Mouse (Mus musculus) liver, embryonic 12.5 days (tissue): ENCODE results near the gene Cdnf. TPM values are rescaled to one million over a fixed set of nuclear protein-coding genes. Genes with fewer than 3 reads are reported as not detected.
A peak's percentile ranks its signal among the peaks of the same experiment; 100 is the strongest.

ENCODE experiments used
- ATAC-seq: fragments of 200-750 bp; cut with Nextera tagmentation; 2 replicates; pipeline ENCODE4 v1.8.0; 2017; ENCODE audit warnings: moderate number of reproducible peaks, mild to moderate bottlenecking, moderate library complexity
- H3K27ac ChIP-seq: fragments of 300-500 bp; sonication (generic); 2 replicates; pipeline ENCODE4 v1.5.1; 2016; ENCODE audit warnings: mild to moderate bottlenecking
- H3K27me3 ChIP-seq: fragments of 300-500 bp; sonication (generic); replicated peaks from 2 replicates; pipeline ENCODE4 v1.6.1; 2016; ENCODE audit warnings: mild to moderate bottlenecking, moderate library complexity
- H3K36me3 ChIP-seq: fragments of 300-500 bp; sonication (generic); 2 replicates; pipeline ENCODE4 v1.6.1; 2016; ENCODE audit warnings: mild to moderate bottlenecking, moderate library complexity
- H3K4me1 ChIP-seq: fragments of 300-500 bp; sonication (generic); 2 replicates; pipeline ENCODE4 v1.6.1; 2016
- H3K4me2 ChIP-seq: fragments of 300-500 bp; sonication (generic); 2 replicates; pipeline ENCODE4 v1.6.1; 2016; ENCODE audit warnings: mild to moderate bottlenecking, moderate library complexity
- H3K4me3 ChIP-seq: fragments of 300-500 bp; sonication (generic); 2 replicates; pipeline ENCODE4 v1.5.1; 2016; ENCODE audit warnings: mild to moderate bottlenecking, moderate library complexity
- H3K9ac ChIP-seq: fragments of 300-500 bp; sonication (generic); 2 replicates; pipeline ENCODE4 v1.6.1; 2016; ENCODE audit warnings: mild to moderate bottlenecking, moderate library complexity
- H3K9me3 ChIP-seq: fragments of 300-500 bp; sonication (generic); replicated peaks from 2 replicates; pipeline ENCODE4 v1.6.1; 2016; ENCODE audit warnings: mild to moderate bottlenecking, moderate library complexity
- WGBS: fragments of 180-500 bp; shearing (Covaris S2); methylation state at CpG from one replicate; pipeline ENCODE4 v1.1.7; 2016; ENCODE audit not compliant: insufficient replicate concordance; 5-methylcytosine and 5-hydroxymethylcytosine counted together
- polyA plus RNA-seq: library from polyadenylated mRNA; unstranded; fragments of >200 nt; fragmentation: Nextera tagmentation; extraction: Ambion mirVana; gene quantifications from 2 replicates; pipeline ENCODE4 v1.2.1, GENCODE M21; 2016

The Cdnf gene
- 0.11 and 0.24 TPM in 2 replicates for polyA plus RNA-seq

DNA sequence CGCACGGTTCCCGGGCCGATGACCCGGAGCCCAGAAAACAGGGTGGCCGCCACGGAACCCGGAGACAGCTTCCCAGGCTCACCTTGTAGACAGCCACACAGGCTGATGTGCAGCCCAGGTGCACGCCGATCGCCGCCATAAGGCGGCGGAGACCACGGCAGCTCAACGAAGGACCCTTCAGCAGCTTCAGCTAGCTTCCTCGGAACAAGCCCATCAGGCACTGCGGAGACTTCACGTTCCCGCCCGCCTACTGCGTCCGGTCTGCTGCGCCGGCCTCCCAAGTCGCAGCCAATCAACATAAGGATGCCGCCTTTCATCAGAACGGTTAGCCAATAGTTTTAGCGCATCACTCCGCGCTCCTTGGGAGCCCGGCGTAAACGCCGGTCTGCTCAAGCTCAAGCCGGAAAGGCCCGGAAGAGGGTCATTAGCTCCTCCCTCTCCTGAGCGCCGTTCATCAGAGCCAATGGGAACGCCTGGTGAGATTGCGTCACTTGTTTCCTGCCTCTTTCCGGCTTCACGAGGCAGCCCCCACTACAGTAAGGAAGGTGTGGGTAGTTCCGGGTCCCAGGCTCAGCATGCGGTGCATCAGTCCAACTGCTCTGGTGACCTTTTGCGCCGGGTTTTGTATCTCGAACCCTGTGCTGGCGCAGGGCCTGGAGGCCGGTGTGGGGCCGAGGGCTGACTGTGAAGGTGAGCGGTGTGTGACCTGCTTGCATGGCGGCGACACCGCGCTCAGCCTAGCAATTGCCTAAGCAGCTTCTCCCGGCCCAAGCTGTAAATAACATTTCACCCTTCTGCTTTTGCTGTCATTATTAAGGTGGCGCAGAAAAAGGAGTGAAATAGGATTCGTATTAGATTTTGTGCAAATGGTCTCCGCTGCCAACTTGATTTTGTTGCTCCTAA, at the start of gene Cdnf, which contains the start of the genes Gm45902 and Hspa14:
Gene Cdnf (plus strand): TSS at position 479 of the 903 bp plus-strand sequence.
Gene Gm45902 (minus strand): TSS at position 239 of the 903 bp plus-strand sequence.
Gene Hspa14 (minus strand): TSS at position 263 of the 903 bp plus-strand sequence.
- under 1% methylated on average over 60 of the region's 60 CpGs for WGBS
- Histone ChIP-seq H3K4me3 (peak within 1 kb of the TSS; percentile 89), H3K36me3 (peaks cover 35% of the 10 kb centered on the region), H3K9me3 (no peaks in the 10 kb centered on the region), H3K9ac (peak within 1 kb of the TSS; percentile 84), H3K27me3 (no peaks in the 10 kb centered on the region), H3K4me2 (peak within 1 kb of the TSS; percentile 81), H3K4me1 (peaks cover 18% of the 10 kb centered on the region), H3K27ac (peak within 1 kb of the TSS; percentile 85)
- peak; percentile 99 for ATAC-seq

DNA sequence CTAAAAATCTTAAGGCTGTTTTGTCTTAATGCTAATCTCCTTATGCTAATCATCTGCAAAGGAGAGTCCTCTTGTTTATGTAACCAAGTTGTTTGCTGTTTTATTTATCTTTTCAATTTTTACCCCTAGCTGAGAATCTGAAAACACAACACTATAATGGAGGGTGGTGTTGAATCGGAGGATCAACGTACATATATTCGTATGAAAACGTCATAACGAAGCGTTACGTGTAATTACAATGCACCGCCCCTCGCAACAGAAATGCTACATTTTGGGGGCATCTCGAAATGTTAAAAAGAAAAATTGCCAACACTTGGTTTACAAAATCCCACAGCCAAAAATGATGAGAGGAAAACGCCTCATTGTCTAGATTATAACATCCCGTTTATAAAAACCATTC, 38.9 kb upstream of the Cdnf start:
- 1% methylated on average over 12 of the region's 12 CpGs for WGBS
- Histone ChIP-seq H3K4me2 (peak overlapping the region; percentile 91), H3K27me3 (no peaks in the 10 kb centered on the region), H3K4me1 (peaks cover 21% of the 10 kb centered on the region), H3K4me3 (peak overlapping the region; percentile 99), H3K9ac (peak overlapping the region; percentile 98), H3K27ac (peak overlapping the region; percentile 96), H3K9me3 (no peaks in the 10 kb centered on the region), H3K36me3 (peaks cover 28% of the 10 kb centered on the region)
- 0 out of 2 replicates have a peak, but pooled peaks have one; percentile 21 for ATAC-seq

- peak overlapping the region; percentile 98 for H3K9ac ChIP-seq
- whole genome bisulfite sequencing, result under 1% methylated on average over 46 of the region's 46 CpGs
- no peaks in the 10 kb centered on the region for H3K27me3 ChIP-seq
- H3K4me3 ChIP-seq, result peak overlapping the region; percentile 99
- H3K36me3 ChIP-seq, result peaks cover 23% of the 10 kb centered on the region
- H3K4me1 ChIP-seq, result peaks cover 21% of the 10 kb centered on the region
- peak overlapping the region; percentile 96 for H3K27ac ChIP-seq
- peak overlapping the region; percentile 91 for H3K4me2 ChIP-seq
- peak; percentile 63 for ATAC-seq
- no peaks in the 10 kb centered on the region for H3K9me3 ChIP-seq
These were observed 38.4 kb upstream of the Cdnf start for GRCm38 (mm10) chr2:3474361-3474805.

GRCm38 (mm10) chr2:3474861-3475283, 38.0 kb upstream of the Cdnf start, which contains the start of gene Suv39h2:
Suv39h2 (minus strand) TSS chr2:3475031.
- H3K36me3 ChIP-seq, result peaks cover 19% of the 10 kb centered on the region
- WGBS, result under 1% methylated on average over 42 of the region's 42 CpGs
- H3K27ac ChIP-seq, result peak within 1 kb of the TSS; percentile 96

DNA sequence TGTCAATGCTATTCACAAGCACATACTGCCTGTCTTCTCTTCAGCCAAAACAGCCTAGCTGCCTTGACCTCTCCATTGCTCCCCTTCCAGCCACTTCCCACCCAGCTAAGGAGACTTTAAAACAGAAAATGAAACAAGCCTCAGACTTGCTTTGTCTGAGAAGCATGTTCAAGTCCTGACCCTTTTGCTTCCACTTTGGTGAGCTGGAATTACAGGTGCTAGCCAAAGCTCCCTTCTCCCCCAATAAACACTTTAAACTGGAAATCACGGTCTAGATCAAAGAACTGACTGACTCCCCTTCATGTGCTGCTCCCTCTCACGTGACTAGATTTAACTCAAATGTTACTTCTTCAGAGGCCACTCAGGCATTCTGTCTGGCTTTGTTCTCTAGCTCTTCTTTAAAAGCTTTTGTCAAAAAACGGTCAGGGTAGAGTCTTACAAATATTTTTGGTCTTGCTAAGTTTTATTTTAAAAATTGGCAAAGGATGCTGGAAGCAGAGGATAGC, 37.0 kb upstream of the Cdnf start:
- Histone ChIP-seq H3K4me3 (peak overlapping the region; percentile 99), H3K27ac (peak overlapping the region; percentile 96), H3K9me3 (no peaks in the 10 kb centered on the region), H3K27me3 (no peaks in the 10 kb centered on the region), H3K4me2 (peak overlapping the region; percentile 91), H3K36me3 (peaks cover 11% of the 10 kb centered on the region), H3K4me1 (peaks cover 30% of the 10 kb centered on the region), H3K9ac (peak overlapping the region; percentile 98)
- WGBS, result 65% methylated on average over 3 of the region's 3 CpGs
- ATAC-seq, result no peak

More at GRCm38 (mm10) chr2:3474861-3475283, 38.0 kb upstream of the Cdnf start, which contains the start of gene Suv39h2:
- H3K4me2 ChIP-seq, result peak within 1 kb of the TSS; percentile 91
- H3K9me3 ChIP-seq, result no peaks in the 10 kb centered on the region
- peak within 1 kb of the TSS; percentile 98 for H3K9ac ChIP-seq
- H3K4me1 ChIP-seq, result peaks cover 25% of the 10 kb centered on the region
- peak; percentile 97 for ATAC-seq
- H3K4me3 ChIP-seq, result peak within 1 kb of the TSS; percentile 99
- H3K27me3 ChIP-seq, result no peaks in the 10 kb centered on the region

- no peaks in the 10 kb centered on the region for H3K27me3 ChIP-seq
These were observed 32.6 kb upstream of the Cdnf start for GRCm38 (mm10) chr2:3480239-3480638.

GRCm38 (mm10) chr2:3489816-3490215, 23.0 kb upstream of the Cdnf start:
- H3K27me3 ChIP-seq, result no peaks in the 10 kb centered on the region
- H3K9me3 ChIP-seq, result no peaks in the 10 kb centered on the region
- no peak overlapping the region for H3K27ac ChIP-seq
- no peak for ATAC-seq
- H3K36me3 ChIP-seq, result peaks cover 58% of the 10 kb centered on the region
- H3K4me3 ChIP-seq, result no peak overlapping the region
- WGBS, result 87% methylated on average over 3 of the region's 3 CpGs
- no peak overlapping the region for H3K4me2 ChIP-seq
- no peak overlapping the region for H3K9ac ChIP-seq
- no peaks in the 10 kb centered on the region for H3K4me1 ChIP-seq

More at GRCm38 (mm10) chr2:3480239-3480638, 32.6 kb upstream of the Cdnf start:
- peak; percentile 83 for ATAC-seq
- H3K4me2 ChIP-seq, result peak overlapping the region; percentile 28; the same call in 1 of the 2 replicates
- H3K9me3 ChIP-seq, result no peaks in the 10 kb centered on the region
- 0 out of 2 replicates have a peak, but pooled peaks cover 3% of the 10 kb centered on the region for H3K36me3 ChIP-seq
- no peak overlapping the region for H3K27ac ChIP-seq
- WGBS, result 23% methylated on average over 3 of the region's 3 CpGs
- no peak overlapping the region for H3K4me3 ChIP-seq
- no peak overlapping the region for H3K9ac ChIP-seq
- H3K4me1 ChIP-seq, result peaks cover 17% of the 10 kb centered on the region

DNA sequence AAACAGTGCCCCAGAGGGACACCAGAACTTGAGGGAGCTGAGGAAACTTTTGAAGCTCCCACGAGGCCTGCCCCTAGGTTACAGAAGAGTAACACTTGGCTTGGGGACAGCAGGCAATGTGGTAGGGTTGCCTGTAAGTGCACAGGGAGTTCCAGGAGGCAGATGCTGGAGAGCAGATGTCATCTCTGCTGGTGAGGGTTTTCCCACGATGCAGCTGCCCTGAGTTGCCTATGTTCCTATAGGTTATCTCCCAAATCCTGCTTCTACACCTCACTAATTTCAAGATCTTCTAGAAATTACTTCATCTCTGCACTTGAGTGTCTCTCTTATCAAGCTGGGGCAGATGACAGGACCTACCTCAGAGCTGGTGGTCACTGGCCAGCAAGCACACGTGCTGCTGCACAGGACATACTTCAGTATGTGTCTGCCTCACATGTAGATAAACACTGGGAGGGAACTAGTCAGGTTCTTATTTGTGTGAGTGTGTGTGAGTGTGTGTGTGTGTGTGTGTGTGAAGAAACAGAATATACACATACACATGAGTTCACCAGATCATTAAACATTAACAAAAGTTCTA, 18.9 kb upstream of the Cdnf start:
- 40% methylated on average over 3 of the region's 3 CpGs for WGBS
- Histone ChIP-seq H3K4me1 (peaks cover 8% of the 10 kb centered on the region; the same call in 1 of the 2 replicates), H3K9ac (no peak overlapping the region), H3K27ac (no peak overlapping the region), H3K36me3 (peaks cover 90% of the 10 kb centered on the region), H3K4me3 (no peak overlapping the region), H3K4me2 (no peak overlapping the region), H3K9me3 (no peaks in the 10 kb centered on the region), H3K27me3 (no peaks in the 10 kb centered on the region)
- ATAC-seq, result peak; percentile 82

DNA sequence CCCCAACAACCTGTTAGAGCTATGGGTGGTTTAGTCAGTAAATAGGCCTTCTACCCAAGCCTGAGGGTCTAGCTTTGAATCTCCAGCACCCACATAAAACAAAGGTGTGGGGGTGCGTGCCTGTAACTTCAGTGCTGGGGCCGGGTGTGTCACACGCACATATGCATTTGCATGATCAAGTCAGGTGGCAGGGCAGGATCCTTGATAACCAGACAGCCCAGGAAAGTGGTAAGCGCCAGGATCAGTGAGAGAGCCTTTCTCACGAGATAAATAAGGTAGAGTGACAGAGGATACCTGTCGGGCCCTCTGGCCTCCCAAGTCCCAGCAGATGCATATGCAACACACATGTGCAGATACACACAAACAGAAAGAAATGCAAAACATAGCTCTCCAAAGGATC, 13.3 kb upstream of the Cdnf start:
- H3K9ac ChIP-seq, result no peak overlapping the region
- WGBS, result 66% methylated on average over 6 of the region's 6 CpGs
- no peak overlapping the region for H3K4me2 ChIP-seq
- H3K36me3 ChIP-seq, result peaks cover 82% of the 10 kb centered on the region
- H3K27me3 ChIP-seq, result no peaks in the 10 kb centered on the region
- H3K4me3 ChIP-seq, result no peak overlapping the region
- peak; percentile 73 for ATAC-seq
- peaks cover 24% of the 10 kb centered on the region for H3K4me1 ChIP-seq
- 0 out of 2 replicates have a peak overlapping the region, but pooled peaks have one; percentile 7 for H3K27ac ChIP-seq
- no peaks in the 10 kb centered on the region for H3K9me3 ChIP-seq

DNA sequence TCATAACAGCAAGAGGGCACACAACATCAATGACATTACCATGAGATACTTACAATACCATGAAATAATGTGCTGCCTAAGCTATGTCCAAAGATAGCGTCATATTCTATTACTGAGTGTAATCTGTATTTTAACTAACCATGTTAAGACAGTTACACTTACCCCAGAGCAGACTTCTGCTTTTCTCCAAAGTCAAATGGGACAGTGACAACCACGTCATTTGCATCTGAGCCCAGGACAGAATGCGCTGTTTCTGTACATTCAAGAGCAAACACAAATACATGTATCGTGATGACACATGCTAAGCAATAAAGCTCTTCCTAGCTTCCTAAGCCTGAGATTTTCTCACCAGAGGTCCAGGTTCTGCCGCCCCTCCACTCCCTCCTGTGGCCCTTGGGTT, 11.9 kb upstream of the Cdnf start:
- no peak overlapping the region for H3K4me2 ChIP-seq
- no peaks in the 10 kb centered on the region for H3K27me3 ChIP-seq
- no peak overlapping the region for H3K9ac ChIP-seq
- H3K4me1 ChIP-seq, result peaks cover 24% of the 10 kb centered on the region
- no peaks in the 10 kb centered on the region for H3K9me3 ChIP-seq
- WGBS, result 85% methylated on average over 5 of the region's 5 CpGs
- H3K4me3 ChIP-seq, result no peak overlapping the region
- ATAC-seq, result no peak
- H3K27ac ChIP-seq, result no peak overlapping the region
- peaks cover 83% of the 10 kb centered on the region for H3K36me3 ChIP-seq

GRCm38 (mm10) chr2:3512076-3512475, 754 bp upstream of the Cdnf start:
- WGBS, result under 1% methylated on average over 15 of the region's 15 CpGs
- peaks cover 18% of the 10 kb centered on the region for H3K4me1 ChIP-seq
- no peaks in the 10 kb centered on the region for H3K27me3 ChIP-seq
- H3K4me3 ChIP-seq, result peak overlapping the region; percentile 89
- ATAC-seq, result no peak
- H3K36me3 ChIP-seq, result peaks cover 42% of the 10 kb centered on the region
- peak overlapping the region; percentile 81 for H3K4me2 ChIP-seq
- H3K9ac ChIP-seq, result peak overlapping the region; percentile 83
- peak overlapping the region; percentile 85 for H3K27ac ChIP-seq
- no peaks in the 10 kb centered on the region for H3K9me3 ChIP-seq
